Mouse (Mus musculus) neural tube, embryonic 11.5 days (tissue): ENCODE results near the gene Sgms1. TPM values are rescaled to one million over a fixed set of nuclear protein-coding genes. Genes with fewer than 3 reads are reported as not detected.

ENCODE experiments used
- ATAC-seq: fragments of 200-750 bp; cut with Nextera tagmentation; 2 replicates; pipeline ENCODE4 v1.8.0; 2017; ENCODE audit warnings: moderate number of reproducible peaks, mild to moderate bottlenecking, moderate TSS enrichment, moderate library complexity; ENCODE audit not compliant: insufficient read depth, low FRiP score, low TSS enrichment
- DNase-seq: peaks from one replicate; pipeline ENCODE4 v3.0.0-alpha.2; 2015; ENCODE audit warnings: low spot score
- H3K27ac ChIP-seq: fragments of 300-500 bp; sonication (generic); 2 replicates; pipeline ENCODE4 v1.5.1; 2014; ENCODE audit warnings: low read depth, mild to moderate bottlenecking, low read length
- H3K27me3 ChIP-seq: fragments of 300-500 bp; sonication (generic); 2 replicates; pipeline ENCODE4 v1.6.1; 2014; ENCODE audit warnings: mild to moderate bottlenecking, low read length, mixed read lengths; ENCODE audit not compliant: control insufficient read depth, insufficient read depth
- H3K36me3 ChIP-seq: fragments of 300-500 bp; sonication (generic); 2 replicates; pipeline ENCODE4 v1.6.1; 2014; ENCODE audit warnings: mild to moderate bottlenecking, low read length, moderate library complexity, mixed read lengths; ENCODE audit not compliant: control insufficient read depth, insufficient read depth
- H3K4me1 ChIP-seq: fragments of 300-500 bp; sonication (generic); 2 replicates; pipeline ENCODE4 v1.6.1; 2014; ENCODE audit warnings: low read length, mixed read lengths; ENCODE audit not compliant: control insufficient read depth, insufficient read depth
- H3K4me2 ChIP-seq: fragments of 300-500 bp; sonication (generic); 2 replicates; pipeline ENCODE4 v1.6.1; 2014; ENCODE audit warnings: low read depth, mild to moderate bottlenecking, moderate library complexity
- H3K4me3 ChIP-seq: fragments of 300-500 bp; sonication (generic); 2 replicates; pipeline ENCODE4 v1.5.1; 2014; ENCODE audit warnings: low read depth, low read length
- H3K9ac ChIP-seq: fragments of 300-500 bp; sonication (generic); 2 replicates; pipeline ENCODE4 v1.6.1; 2014; ENCODE audit warnings: mild to moderate bottlenecking, low read length
- H3K9me3 ChIP-seq: fragments of 300-500 bp; sonication (generic); 2 replicates; pipeline ENCODE4 v1.6.1; 2016; ENCODE audit warnings: low read length; ENCODE audit not compliant: control insufficient read depth
- WGBS: fragments of 180-500 bp; shearing (Covaris S2); extraction: QIAGEN DNeasy Blood & Tissue Kit; methylation state at CpG from one replicate; pipeline ENCODE4 v1.1.7; 2014; 5-methylcytosine and 5-hydroxymethylcytosine counted together
- polyA plus RNA-seq: library from polyadenylated mRNA; unstranded; fragments of >200 nt; fragmentation: Nextera tagmentation; extraction: Ambion mirVana; gene quantifications from 2 replicates; pipeline ENCODE4 v1.2.1, GENCODE M21; 2014

The Sgms1 gene
- polyA plus RNA-seq, 1 experiment from 2014 or later, result 11.0 TPM

GRCm38 (mm10) chr19:32211293-32211585 lies 178.3 kb downstream of the Sgms1 start:
- DNase-seq (peak; percentile 27), ATAC-seq (peak; percentile 48; the same call in 1 of the 2 replicates)
- H3K4me1 ChIP-seq, result peaks cover 3% of the 10 kb centered on the region
- H3K4me3 ChIP-seq, result peak overlapping the region; percentile 26
- no peak overlapping the region for H3K27ac ChIP-seq
- no peaks in the 10 kb centered on the region for H3K36me3 ChIP-seq
- peak overlapping the region; percentile 63 for H3K4me2 ChIP-seq
- H3K9ac ChIP-seq, result no peak overlapping the region
- H3K27me3 ChIP-seq, result no peaks in the 10 kb centered on the region
- H3K9me3 ChIP-seq, result no peaks in the 10 kb centered on the region

- WGBS, result 3% methylated on average over 34 of the region's 34 CpGs
- Histone ChIP-seq H3K4me3 (peak overlapping the region; percentile 26), H3K27me3 (no peaks in the 10 kb centered on the region), H3K9me3 (no peaks in the 10 kb centered on the region), H3K4me1 (peaks cover 3% of the 10 kb centered on the region), H3K4me2 (peak overlapping the region; percentile 63), H3K36me3 (no peaks in the 10 kb centered on the region), H3K9ac (peak overlapping the region; percentile 47), H3K27ac (no peak overlapping the region)
- ATAC-seq, result peak; percentile 95
- DNase-seq, result peak; percentile 79
These were observed 178.8 kb downstream of the Sgms1 start for GRCm38 (mm10) chr19:32210450-32211292.

- H3K4me1 ChIP-seq, result peaks cover 3% of the 10 kb centered on the region
- ATAC-seq (no peak), DNase-seq (peak; percentile 12)
- no peaks in the 10 kb centered on the region for H3K9me3 ChIP-seq
- peak overlapping the region; percentile 26 for H3K4me3 ChIP-seq
- H3K9ac ChIP-seq, result no peak overlapping the region; the same call in 1 of the 2 replicates
- H3K27me3 ChIP-seq, result no peaks in the 10 kb centered on the region
- H3K36me3 ChIP-seq, result no peaks in the 10 kb centered on the region
- H3K27ac ChIP-seq, result no peak overlapping the region
- H3K4me2 ChIP-seq, result peak overlapping the region; percentile 63
- 34% methylated on average over 5 of the region's 5 CpGs for WGBS
These were observed 179.4 kb downstream of the Sgms1 start for GRCm38 (mm10) chr19:32210099-32210449.

GRCm38 (mm10) chr19:32202131-32203114 lies 187.1 kb downstream of the Sgms1 start:
- Histone ChIP-seq H3K9me3 (no peaks in the 10 kb centered on the region), H3K27me3 (no peaks in the 10 kb centered on the region), H3K36me3 (no peaks in the 10 kb centered on the region), H3K9ac (no peak overlapping the region), H3K4me2 (no peak overlapping the region), H3K27ac (no peak overlapping the region), H3K4me1 (no peaks in the 10 kb centered on the region), H3K4me3 (no peak overlapping the region)
- DNase-seq, result no peak
- no peak for ATAC-seq
- WGBS, result 80% methylated on average over 12 of the region's 12 CpGs

- WGBS, result 87% methylated on average over 4 of the region's 4 CpGs
- DNase-seq (no peak), ATAC-seq (no peak)
- Histone ChIP-seq H3K4me2 (no peak overlapping the region), H3K9ac (no peak overlapping the region), H3K4me1 (no peaks in the 10 kb centered on the region), H3K4me3 (no peak overlapping the region), H3K27ac (no peak overlapping the region), H3K9me3 (no peaks in the 10 kb centered on the region), H3K36me3 (no peaks in the 10 kb centered on the region), H3K27me3 (no peaks in the 10 kb centered on the region)
These were observed 189.5 kb downstream of the Sgms1 start for GRCm38 (mm10) chr19:32199861-32200574.

- Histone ChIP-seq H3K9ac (no peak overlapping the region), H3K27me3 (no peaks in the 10 kb centered on the region), H3K4me1 (no peaks in the 10 kb centered on the region), H3K9me3 (no peaks in the 10 kb centered on the region), H3K4me3 (no peak overlapping the region), H3K4me2 (no peak overlapping the region), H3K27ac (no peak overlapping the region), H3K36me3 (no peaks in the 10 kb centered on the region)
- 92% methylated on average over 5 of the region's 5 CpGs for WGBS
- ATAC-seq, result no peak
- no peak for DNase-seq
These were observed 190.4 kb downstream of the Sgms1 start for GRCm38 (mm10) chr19:32199133-32199532.

- no peak overlapping the region for H3K9ac ChIP-seq
- DNase-seq, result no peak
- no peak overlapping the region for H3K4me2 ChIP-seq
- no peaks in the 10 kb centered on the region for H3K36me3 ChIP-seq
- no peaks in the 10 kb centered on the region for H3K4me1 ChIP-seq
- H3K27me3 ChIP-seq, result no peaks in the 10 kb centered on the region
- no peak overlapping the region for H3K27ac ChIP-seq
- no peak for ATAC-seq
- 95% methylated on average over 7 of the region's 7 CpGs for WGBS
- H3K4me3 ChIP-seq, result no peak overlapping the region
- H3K9me3 ChIP-seq, result no peaks in the 10 kb centered on the region
These were observed 190.9 kb downstream of the Sgms1 start for GRCm38 (mm10) chr19:32198494-32199106.
